Mouse (Mus musculus): ENCODE results near the gene Neurod4.

Neurod4 gene

DNA sequence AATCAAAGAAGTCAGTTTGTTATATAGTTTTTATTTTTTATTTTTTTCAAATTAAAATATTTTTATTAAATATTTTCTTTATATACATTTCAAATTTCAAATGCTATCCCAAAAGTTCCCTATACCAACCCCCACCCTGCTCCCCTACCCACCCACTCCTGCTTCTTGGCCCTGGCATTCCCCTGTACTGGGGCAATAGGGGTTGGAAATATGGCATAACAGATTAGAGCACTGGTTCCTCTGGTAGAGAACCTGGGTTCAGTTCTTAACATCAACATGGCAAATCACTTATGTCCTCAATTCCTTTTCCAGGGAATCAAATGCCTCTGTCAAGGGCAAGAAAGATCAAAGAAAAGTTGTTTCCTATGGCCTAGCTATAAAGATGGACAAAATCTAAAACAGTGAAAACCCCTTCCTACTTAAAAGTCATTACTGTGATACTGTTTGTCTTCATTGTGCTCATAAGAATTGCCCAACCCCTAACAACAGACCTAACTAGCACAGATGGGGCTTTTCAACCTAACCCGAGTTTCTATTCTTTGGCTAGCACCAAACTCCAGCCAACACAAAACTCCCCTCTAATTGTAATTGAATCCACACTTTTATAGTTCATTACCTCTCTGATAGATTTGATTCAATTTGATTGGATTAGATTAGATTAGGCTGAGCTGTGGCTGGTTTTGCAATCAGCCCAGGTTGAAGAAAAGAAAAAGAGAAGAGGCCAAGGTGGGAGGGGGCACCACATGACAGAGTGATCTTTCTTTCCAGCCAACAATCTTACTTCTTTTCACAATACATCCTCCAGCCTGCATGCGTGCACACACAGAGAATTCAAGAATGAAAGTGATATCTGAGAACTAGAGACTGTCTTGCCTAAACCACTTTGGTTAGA lies 41.5 kb downstream of the Neurod4 start:
- ATAC-seq (ENCODE audit: insufficient number of reproducible peaks, low FRiP score, low TSS enrichment): no peak

- ATAC-seq (ENCODE audit: insufficient number of reproducible peaks, low FRiP score, low TSS enrichment): no peak
These were observed 45.5 kb downstream of the Neurod4 start for GRCm38 (mm10) chr10:130234576-130234975.

DNA sequence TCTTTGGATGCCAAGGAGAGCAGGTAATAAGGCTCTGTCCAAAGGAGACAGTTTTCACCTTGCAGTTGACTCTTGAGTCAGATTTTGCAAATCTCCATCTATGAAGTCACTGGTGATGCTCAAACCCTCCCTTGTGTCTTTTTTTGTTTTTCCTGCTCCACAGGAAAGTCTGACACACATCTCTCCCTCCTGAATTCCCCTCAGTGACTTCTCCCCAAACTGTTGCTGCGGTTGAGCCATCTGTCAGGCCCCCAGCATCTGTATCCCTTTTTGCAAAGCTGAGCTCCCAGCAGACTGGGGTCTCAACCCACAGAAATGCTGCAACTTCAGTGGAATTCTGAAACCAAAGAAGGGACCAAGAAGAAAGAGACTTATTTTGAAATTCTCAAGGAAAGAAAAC lies 47.9 kb downstream of the Neurod4 start:
- ATAC-seq (ENCODE audit: insufficient number of reproducible peaks, low FRiP score, low TSS enrichment): no peak

GRCm38 (mm10) chr10:130229584-130229983 lies 50.5 kb downstream of the Neurod4 start:
- ATAC-seq (ENCODE audit: insufficient number of reproducible peaks, low FRiP score, low TSS enrichment): no peak

GRCm38 (mm10) chr10:130228246-130228645 lies 51.8 kb downstream of the Neurod4 start:
- peak; percentile 85 for ATAC-seq (ENCODE audit: insufficient number of reproducible peaks, low FRiP score, low TSS enrichment)

DNA sequence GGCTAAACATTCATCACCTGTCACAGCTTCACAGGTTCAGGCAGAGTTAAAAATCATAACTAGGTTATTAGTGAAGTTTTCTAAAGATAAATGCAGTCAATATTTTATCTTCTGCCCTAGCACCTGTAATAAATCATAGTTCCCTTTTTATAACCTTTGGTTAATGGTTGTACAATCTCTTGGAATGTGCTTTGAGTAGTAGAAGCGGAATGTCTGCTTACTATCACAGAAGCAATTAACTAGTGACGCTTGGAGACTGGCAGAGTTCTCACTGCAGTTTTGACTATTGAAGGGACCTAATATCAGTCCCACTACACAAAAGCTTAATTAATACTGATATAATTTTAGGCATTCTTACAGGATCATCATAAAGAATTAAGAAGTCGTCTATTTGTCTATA lies 55.0 kb downstream of the Neurod4 start:
- ATAC-seq (ENCODE audit: insufficient number of reproducible peaks, low FRiP score, low TSS enrichment): no peak

All from cerebellum, adult (tissue).